Mouse (Mus musculus) left cerebral cortex, postnatal 14 days (tissue): ENCODE measurements at regions not wholly inside any gene's neighbourhood (a gene's known extent, or its start where the extent isn't known, plus 50 kb on each side); places are given as distances from the start of the nearest gene placed in this dataset.
"Not testable (repeated sequence)": the region's sequence is repeated elsewhere in the genome, so short reads cannot be mapped to it uniquely, and the experiment has no call there.

Source experiments
- DNase-seq, 2 experiments: peaks; one replicate each; pipeline ENCODE4 v3.0.0; 2021 to 2022; ENCODE audit warnings: low spot score in 2 of 2, mixed read lengths in 1 of 2
- intact Hi-C: fragments of 180-260 bp; cut with DNase I; formaldehyde crosslinking; loops from one replicate; pipeline ENCODE4 v1.15.1; 2025

- intact Hi-C loops, result no loop called here
- DNase-seq, result no peak
These were observed 60.6 kb upstream of the Helt start for GRCm38 (mm10) chr8:46355066-46355465.

GRCm38 (mm10) chr8:46357961-46358360, 63.5 kb upstream of the Helt start:
- DNase-seq, intact Hi-C loops: not testable (repeated sequence)

- intact Hi-C loops, result no loop called here
- DNase-seq, result no peak
These were observed 68.4 kb upstream of the Helt start for GRCm38 (mm10) chr8:46362871-46363306.

GRCm38 (mm10) chr8:46365711-46366110, 71.2 kb upstream of the Helt start:
- no peak for DNase-seq
- intact Hi-C loops, result no loop called here

GRCm38 (mm10) chr8:46367125-46367524, 72.7 kb upstream of the Helt start:
- intact Hi-C loops, result no loop called here
- no peak for DNase-seq

- no peak for DNase-seq
- intact Hi-C loops, result no loop called here
These were observed 79.6 kb upstream of the Helt start for GRCm38 (mm10) chr8:46374092-46374491.

GRCm38 (mm10) chr8:46375986-46376385, 81.5 kb upstream of the Helt start:
- no peak for DNase-seq
- intact Hi-C loops, result no loop called here

GRCm38 (mm10) chr8:46384926-46385325, 85.9 kb upstream of the Acsl1 start:
- intact Hi-C loops, result no loop called here
- DNase-seq, result no peak

GRCm38 (mm10) chr8:46385806-46386205, 85.0 kb upstream of the Acsl1 start:
- DNase-seq, result no peak
- intact Hi-C loops, result no loop called here

- intact Hi-C loops, result no loop called here
- DNase-seq, result no peak
These were observed 84.3 kb upstream of the Acsl1 start for GRCm38 (mm10) chr8:46386553-46386952.

- no peak for DNase-seq
- intact Hi-C loops, result no loop called here
These were observed 83.8 kb upstream of the Acsl1 start for GRCm38 (mm10) chr8:46387037-46387436.

GRCm38 (mm10) chr8:46388421-46388820, 82.4 kb upstream of the Acsl1 start:
- DNase-seq, result no peak
- intact Hi-C loops, result no loop called here

GRCm38 (mm10) chr8:46390431-46390830, 80.4 kb upstream of the Acsl1 start:
- intact Hi-C loops, result no loop called here
- DNase-seq, result peak in 1 of 2 experiments; percentile 5

- intact Hi-C loops, result no loop called here
- no peak for DNase-seq
These were observed 79.2 kb upstream of the Acsl1 start for GRCm38 (mm10) chr8:46391678-46392077.

GRCm38 (mm10) chr8:46393296-46393695, 77.5 kb upstream of the Acsl1 start:
- intact Hi-C loops, result no loop called here
- no peak for DNase-seq

- intact Hi-C loops, result no loop called here
- DNase-seq, result no peak
These were observed 76.1 kb upstream of the Acsl1 start for GRCm38 (mm10) chr8:46394750-46395149.

- no peak for DNase-seq
- intact Hi-C loops, result no loop called here
These were observed 75.5 kb upstream of the Acsl1 start for GRCm38 (mm10) chr8:46395348-46395747.

GRCm38 (mm10) chr8:46397081-46397480, 73.8 kb upstream of the Acsl1 start:
- no peak for DNase-seq
- intact Hi-C loops, result no loop called here

- intact Hi-C loops, result no loop called here
- no peak for DNase-seq
These were observed 73.1 kb upstream of the Acsl1 start for GRCm38 (mm10) chr8:46397777-46398176.

- intact Hi-C loops, result no loop called here
- DNase-seq, result no peak
These were observed 70.2 kb upstream of the Acsl1 start for GRCm38 (mm10) chr8:46400595-46400994.

- DNase-seq, result no peak
- intact Hi-C loops, result no loop called here
These were observed 66.8 kb upstream of the Acsl1 start for GRCm38 (mm10) chr8:46403877-46404560.

- no peak for DNase-seq
- intact Hi-C loops, result no loop called here
These were observed 62.0 kb upstream of the Acsl1 start for GRCm38 (mm10) chr8:46408886-46409285.
